Mouse (Mus musculus) liver, embryonic 14.5 days (tissue): ENCODE measurements around the gene Scn4a.

Source experiments
- CTCF ChIP-seq: IDR thresholded peaks from 2 replicates; pipeline ENCODE4 v1.5.1; 2016; ENCODE audit warnings: antibody characterized with exemption, low read depth, control low read depth
- EP300 ChIP-seq: IDR thresholded peaks from 2 replicates; pipeline ENCODE4 v1.6.1; 2016; ENCODE audit warnings: antibody characterized with exemption, low read depth

DNA sequence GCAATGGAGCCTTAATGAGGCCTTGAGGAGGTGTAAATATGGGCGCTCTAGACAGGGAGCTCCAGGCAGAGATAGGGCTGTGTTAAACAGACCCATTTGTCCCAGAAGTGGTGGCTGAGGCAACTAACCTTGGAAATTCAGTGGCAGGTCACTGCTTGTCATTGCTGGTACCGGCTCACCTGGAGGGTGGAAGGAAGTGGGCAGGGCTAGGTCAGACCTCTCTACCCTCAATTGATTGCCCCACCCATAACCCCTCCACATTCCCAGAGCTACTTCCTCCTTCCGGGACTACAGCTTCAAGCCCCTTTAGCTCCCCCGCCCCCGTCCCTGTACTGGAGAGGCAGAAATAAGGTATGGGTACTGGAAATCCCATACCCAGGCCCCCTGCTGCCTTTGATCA is 39.6 kb downstream of the Scn4a start:
- TF ChIP-seq CTCF (no peak), EP300 (no peak)
